Mouse (Mus musculus): Measurements from ENCODE around the gene Cyp2c50.
"Not testable (repeated sequence)": the region's sequence is repeated elsewhere in the genome, so short reads cannot be mapped to it uniquely, and the experiment has no call there.

Cyp2c50 gene

GRCm38 (mm10) chr19:40089421-40089820, at the start of gene Cyp2c50:
Gene Cyp2c50, plus strand, starts transcription at chr19:40089688.
- DNase-seq (ENCODE audit: low spot score in 2 of 2): not testable (repeated sequence)

- DNase-seq (ENCODE audit: low spot score in 2 of 2): no peak
Observed at GRCm38 (mm10) chr19:40073701-40074100, 15.8 kb upstream of the Cyp2c50 start, which contains the start of gene Cyp2c54. Gene Cyp2c54, minus strand, starts transcription at chr19:40073827.

GRCm38 (mm10) chr19:40088381-40088780, 1.1 kb upstream of the Cyp2c50 start:
- DNase-seq (ENCODE audit: low spot score in 2 of 2): no peak

GRCm38 (mm10) chr19:40091111-40091510, 1.6 kb downstream of the Cyp2c50 start:
- DNase-seq (ENCODE audit: low spot score in 2 of 2): no peak

- not testable (repeated sequence) for DNase-seq (ENCODE audit: low spot score in 2 of 2)
Observed at GRCm38 (mm10) chr19:40119624-40120023, 30.1 kb downstream of the Cyp2c50 start.

GRCm38 (mm10) chr19:40125165-40125564, 35.7 kb downstream of the Cyp2c50 start:
- not testable (repeated sequence) for DNase-seq (ENCODE audit: low spot score in 2 of 2)

GRCm38 (mm10) chr19:40126996-40127395, 37.5 kb downstream of the Cyp2c50 start:
- not testable (repeated sequence) for DNase-seq (ENCODE audit: low spot score in 2 of 2)

Data from thymus, postnatal 10 days (tissue).